Mouse (Mus musculus): ENCODE data around the gene Izumo4.

DNA sequence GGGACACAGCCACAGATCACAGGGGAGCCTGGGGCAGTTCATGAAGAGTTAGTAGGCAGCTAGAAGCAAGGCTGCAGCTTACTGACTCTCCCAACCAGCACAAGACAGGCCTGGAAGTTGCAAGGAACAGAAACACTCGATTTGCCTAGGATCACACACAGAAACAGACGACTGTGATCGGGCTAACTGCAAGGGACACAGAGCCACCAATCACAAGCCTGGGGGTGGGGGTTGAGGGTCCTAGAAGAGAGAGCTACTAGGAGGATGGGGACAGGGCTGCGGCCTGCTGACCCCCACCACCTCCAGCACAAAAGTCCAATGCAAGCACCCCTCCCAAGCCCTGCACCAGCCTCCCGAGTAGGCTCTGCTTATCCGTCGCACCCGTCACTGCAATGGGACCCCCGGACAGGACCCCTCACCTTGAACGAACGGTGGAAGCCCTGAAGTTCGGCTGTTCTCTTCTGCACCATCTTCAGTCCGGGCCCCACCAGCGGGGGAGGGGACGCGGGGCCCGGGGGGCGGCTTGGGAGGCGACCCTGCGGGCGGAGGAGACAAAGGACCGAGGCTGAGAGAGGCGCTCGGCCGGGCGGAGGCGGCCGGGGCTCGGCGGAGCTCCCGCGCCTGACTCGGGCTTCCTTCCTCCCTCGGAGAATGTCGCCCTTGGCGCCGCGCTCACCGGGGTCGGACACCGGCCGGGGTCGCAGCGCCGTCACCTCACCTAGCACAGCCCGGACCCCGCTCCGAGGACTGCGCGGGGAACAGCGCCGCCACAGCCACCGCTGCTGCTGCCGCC is 26.4 kb upstream of the Izumo4 start:
- TF ChIP-seq POLR2A (IDR thresholded peaks at IDR 0.05; ENCODE audit: low read depth, low read length): no peak
- no peak for TF ChIP-seq KAT2A (IDR thresholded peaks at IDR 0.05; ENCODE audit: insufficient replicate concordance, low read length)
- no peak for TF ChIP-seq BHLHE40 (IDR thresholded peaks at IDR 0.05; ENCODE audit: low read depth, low read length)
- no peak for TF ChIP-seq NELFE (IDR thresholded peaks at IDR 0.05; ENCODE audit: low read depth, low read length)
- TF ChIP-seq RAD21 (IDR thresholded peaks at IDR 0.05; ENCODE audit: low read depth, low read length): no peak
- TF ChIP-seq EP300 (IDR thresholded peaks at IDR 0.05; ENCODE audit: low read length): no peak
- TF ChIP-seq CTCF (conservative IDR thresholded peaks at IDR 0.05 in 1 of 2, IDR thresholded peaks at IDR 0.05 in 1 of 2; ENCODE audit: low read depth in 2 of 2, low read length in 2 of 2): no peak
- no peak for TF ChIP-seq SMC3 (IDR thresholded peaks at IDR 0.05; ENCODE audit: low read depth, low read length)
- TF ChIP-seq ZC3H11A (IDR thresholded peaks at IDR 0.05; ENCODE audit: low read depth, low read length): no peak
- no peak for TF ChIP-seq ETS1 (conservative IDR thresholded peaks at IDR 0.05; ENCODE audit: low read depth, low read length)
- no peak for TF ChIP-seq TCF12 (IDR thresholded peaks at IDR 0.05; ENCODE audit: low read depth, low read length)

Data from CH12.LX (cell line).